Mouse (Mus musculus) midbrain, embryonic 14.5 days (tissue): ENCODE measurements at regions not wholly inside any gene's neighbourhood (a gene's known extent, or its start where the extent isn't known, plus 50 kb on each side); places are given as distances from the start of the nearest gene placed in this dataset.
"Not testable (repeated sequence)": the region's sequence is repeated elsewhere in the genome, so short reads cannot be mapped to it uniquely, and the experiment has no call there.

Source experiments
- ATAC-seq: fragments of 200-750 bp; cut with Nextera tagmentation; 2 replicates; pipeline ENCODE4 v1.8.0; 2017; ENCODE audit warnings: moderate number of reproducible peaks, moderate library complexity; ENCODE audit not compliant: low FRiP score, low TSS enrichment
- DNase-seq: peaks from one replicate; pipeline ENCODE4 v3.0.0-alpha.2; 2015
- H3K27ac ChIP-seq: fragments of 300-500 bp; sonication (generic); replicated peaks from 2 replicates; pipeline ENCODE4 v1.5.1; 2014; ENCODE audit warnings: mild to moderate bottlenecking, low read depth, low read length, moderate library complexity
- H3K27me3 ChIP-seq: fragments of 300-500 bp; sonication (generic); 2 replicates; pipeline ENCODE4 v1.6.1; 2014; ENCODE audit warnings: low read length, control low read depth, mixed read lengths; ENCODE audit not compliant: control insufficient read depth, insufficient read depth
- H3K36me3 ChIP-seq: fragments of 300-500 bp; sonication (generic); 2 replicates; pipeline ENCODE4 v1.6.1; 2014; ENCODE audit warnings: low read length, control low read depth; ENCODE audit not compliant: control insufficient read depth, insufficient read depth
- H3K4me1 ChIP-seq: fragments of 300-500 bp; sonication (generic); 2 replicates; pipeline ENCODE4 v1.6.1; 2014; ENCODE audit warnings: mild to moderate bottlenecking, antibody characterized with exemption, low read length, control low read depth; ENCODE audit not compliant: control insufficient read depth, insufficient read depth
- H3K4me2 ChIP-seq: fragments of 300-500 bp; sonication (generic); 2 replicates; pipeline ENCODE4 v1.6.1; 2014; ENCODE audit warnings: mild to moderate bottlenecking, low read length, moderate library complexity
- H3K4me3 ChIP-seq: fragments of 300-500 bp; sonication (generic); replicated peaks from 2 replicates; pipeline ENCODE4 v1.5.1; 2014; ENCODE audit warnings: low read depth, low read length
- H3K9ac ChIP-seq: fragments of 300-500 bp; sonication (generic); replicated peaks from 2 replicates; pipeline ENCODE4 v1.6.1; 2014; ENCODE audit warnings: mild to moderate bottlenecking, low read length, moderate library complexity
- H3K9me3 ChIP-seq: fragments of 300-500 bp; sonication (generic); 2 replicates; pipeline ENCODE4 v1.6.1; 2016; ENCODE audit warnings: low read length, control low read depth, mixed read lengths; ENCODE audit not compliant: control insufficient read depth
- WGBS: fragments of 180-500 bp; shearing (Covaris S2); extraction: QIAGEN DNeasy Blood & Tissue Kit; methylation state at CpG from one replicate; pipeline ENCODE4 v1.1.7; 2014; 5-methylcytosine and 5-hydroxymethylcytosine counted together

DNA sequence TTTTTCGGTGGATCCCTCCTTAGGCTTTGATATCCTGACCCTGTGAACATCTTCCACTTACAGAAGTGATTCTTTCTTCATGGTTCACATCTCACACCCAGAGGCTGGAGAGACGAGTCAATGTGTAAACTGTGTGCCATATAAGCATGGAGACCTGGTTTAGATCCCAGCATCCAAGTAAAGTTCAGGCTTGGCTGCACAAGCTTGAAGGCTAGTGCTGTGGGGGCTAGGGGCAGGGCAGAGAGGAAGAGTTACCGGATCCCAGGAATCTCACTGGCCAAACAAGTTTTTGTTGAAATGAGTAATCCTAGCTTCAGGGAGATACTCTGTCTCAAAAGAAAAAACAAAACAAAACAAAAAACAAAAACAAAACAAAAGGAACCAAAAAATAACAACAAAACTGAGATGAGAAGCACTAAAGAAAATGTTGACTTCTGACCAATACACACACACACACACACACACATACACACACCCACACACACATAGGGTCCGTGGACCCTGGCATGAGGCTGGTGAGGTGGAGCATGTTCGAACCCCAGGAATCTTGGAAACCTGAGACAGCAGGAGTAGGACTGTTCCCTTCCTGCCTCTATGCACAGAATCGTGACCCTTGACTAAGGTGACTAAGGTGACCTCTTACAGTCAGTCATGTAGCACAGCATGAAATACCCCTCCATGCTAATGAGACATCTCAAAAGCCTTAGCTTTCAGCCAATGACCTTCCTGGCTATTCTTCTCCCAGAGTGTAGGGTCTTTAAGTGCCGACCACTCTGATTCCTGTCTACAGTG, 55.2 kb downstream of the Gm12728 start:
- H3K9me3 ChIP-seq, result no peaks in the 10 kb centered on the region
- no peak overlapping the region for H3K4me2 ChIP-seq
- no peaks in the 10 kb centered on the region for H3K27me3 ChIP-seq
- ATAC-seq (no peak), DNase-seq (no peak)
- H3K4me1 ChIP-seq, result no peaks in the 10 kb centered on the region
- H3K36me3 ChIP-seq, result no peaks in the 10 kb centered on the region
- no peak overlapping the region for H3K4me3 ChIP-seq
- H3K9ac ChIP-seq, result no peak overlapping the region
- H3K27ac ChIP-seq, result no peak overlapping the region
- WGBS, result 83% methylated on average over 7 of the region's 7 CpGs

DNA sequence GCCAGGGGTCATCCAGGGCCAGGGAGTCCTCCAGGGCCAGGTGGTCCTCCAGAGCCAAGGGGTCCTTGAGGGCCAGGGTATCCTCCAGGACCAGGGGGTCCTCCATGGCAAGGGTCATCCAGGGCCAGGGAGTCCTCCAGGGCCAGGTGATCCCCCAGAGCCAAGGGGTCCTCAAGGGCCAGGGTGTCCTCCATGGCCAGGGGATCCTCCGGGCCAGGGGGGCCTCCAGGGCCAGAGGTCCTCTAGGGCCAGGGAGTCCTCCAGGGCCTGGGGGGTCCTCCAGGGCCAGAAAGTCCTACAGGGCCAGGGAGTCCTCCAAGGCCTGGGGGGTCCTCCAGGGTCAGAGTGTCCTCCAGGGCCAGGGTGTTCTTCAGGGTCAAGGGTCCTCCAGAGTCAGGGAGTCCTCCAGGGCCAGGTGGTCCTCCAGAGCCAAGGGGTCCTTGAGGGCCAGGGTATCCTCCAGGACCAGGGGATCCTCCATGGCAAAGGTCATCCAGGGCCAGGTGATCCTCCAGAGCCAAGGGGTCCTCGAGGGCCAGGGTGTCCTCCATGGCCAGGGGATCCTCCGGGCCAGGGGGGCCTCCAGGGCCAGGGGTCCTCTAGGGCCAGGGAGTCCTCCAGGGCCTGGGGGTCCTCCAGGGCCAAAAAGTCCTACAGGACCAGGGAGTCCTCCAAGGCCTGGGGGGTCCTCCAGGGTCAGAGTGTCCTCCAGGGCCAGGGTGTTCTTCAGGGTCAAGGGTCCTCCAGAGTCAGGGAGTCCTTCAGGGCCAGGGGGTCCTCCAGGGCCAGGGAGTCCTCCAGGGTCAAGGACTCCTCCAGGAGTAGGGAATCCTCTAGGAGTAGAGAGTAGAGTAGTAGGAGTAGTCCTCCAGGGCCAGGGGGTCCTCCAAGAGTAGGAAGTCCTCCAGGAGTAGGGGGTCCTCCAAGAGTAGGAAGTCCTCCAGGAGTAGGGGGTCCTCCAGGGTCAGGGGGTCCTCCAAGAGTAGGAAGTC, 56.6 kb downstream of the Gm12728 start:
- DNase-seq, H3K4me3 ChIP-seq, H3K4me1 ChIP-seq, H3K36me3 ChIP-seq, H3K9me3 ChIP-seq, H3K4me2 ChIP-seq, H3K27me3 ChIP-seq, H3K9ac ChIP-seq, H3K27ac ChIP-seq: not testable (repeated sequence)
- 95% methylated on average over 3 of the region's 3 CpGs for WGBS
- peak; percentile 27; the same call in 1 of the 2 replicates for ATAC-seq

DNA sequence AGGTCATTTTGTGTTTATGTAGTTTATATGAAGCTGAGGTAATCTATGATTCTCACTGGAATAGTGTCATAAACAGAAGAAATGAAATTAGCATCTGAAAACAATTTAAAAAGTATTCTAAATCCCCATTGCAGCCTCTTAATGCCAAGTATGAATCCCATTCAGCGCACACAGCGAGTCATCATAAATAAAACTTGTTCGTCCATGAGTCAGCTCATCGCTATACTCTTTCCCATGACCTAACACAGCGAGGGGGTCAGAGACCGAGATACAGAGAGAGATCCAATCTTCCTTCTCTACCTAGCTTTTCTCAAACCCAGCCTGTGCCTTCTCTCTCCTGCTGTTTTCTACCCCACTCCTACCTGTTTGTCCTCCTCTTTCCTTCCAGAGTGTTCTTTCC, 63.4 kb downstream of the Gm12728 start:
- no peak for DNase-seq
- H3K4me1 ChIP-seq, result no peaks in the 10 kb centered on the region
- no peak overlapping the region for H3K4me2 ChIP-seq
- WGBS, result 96% methylated on average over 6 of the region's 6 CpGs
- H3K4me3 ChIP-seq, result no peak overlapping the region
- H3K9ac ChIP-seq, result no peak overlapping the region
- no peak for ATAC-seq
- no peak overlapping the region for H3K27ac ChIP-seq
- no peaks in the 10 kb centered on the region for H3K27me3 ChIP-seq
- no peaks in the 10 kb centered on the region for H3K9me3 ChIP-seq
- no peaks in the 10 kb centered on the region for H3K36me3 ChIP-seq

DNA sequence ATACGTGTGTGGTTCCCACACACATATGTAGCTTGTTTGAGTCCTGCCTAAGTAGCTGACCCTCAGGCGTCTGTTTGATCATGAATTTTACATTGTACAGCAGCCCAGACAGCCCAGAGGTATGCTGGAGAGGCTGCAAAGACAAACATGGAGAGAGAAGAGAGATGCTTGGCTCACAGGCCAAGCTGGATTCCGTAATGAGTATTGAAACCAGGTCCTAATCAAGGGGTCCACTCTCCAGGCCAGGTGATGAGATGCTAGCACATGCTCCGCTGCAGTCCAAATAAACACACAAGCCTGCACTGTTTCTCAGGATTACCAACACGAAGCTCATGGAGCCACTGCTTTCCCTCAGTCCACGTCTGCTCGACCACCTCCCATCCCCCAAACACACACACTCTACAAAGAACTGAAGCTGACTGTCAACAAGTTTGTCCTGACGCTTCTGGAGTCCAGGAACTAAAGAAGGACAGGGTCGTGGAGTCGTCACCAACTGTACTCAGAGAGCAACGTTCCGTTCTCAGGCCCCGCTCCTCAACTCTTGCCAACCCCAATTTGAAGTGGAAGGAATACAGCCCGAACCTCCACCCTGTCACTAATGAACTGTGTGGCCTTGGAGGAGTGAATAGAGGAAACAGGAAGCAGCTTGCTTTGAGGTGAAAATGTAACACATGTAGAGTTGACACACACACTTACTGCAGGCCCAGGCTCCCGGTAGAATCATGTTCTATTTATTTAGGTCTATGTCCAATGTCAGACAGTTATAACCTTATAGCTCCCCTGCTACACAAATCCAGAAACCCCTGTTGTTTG, 69.6 kb downstream of the Gm12728 start:
- no peaks in the 10 kb centered on the region for H3K9me3 ChIP-seq
- no peak overlapping the region for H3K9ac ChIP-seq
- H3K27ac ChIP-seq, result no peak overlapping the region
- H3K4me2 ChIP-seq, result no peak overlapping the region
- H3K27me3 ChIP-seq, result no peaks in the 10 kb centered on the region
- no peak for DNase-seq
- WGBS, result 88% methylated on average over 15 of the region's 15 CpGs
- no peak for ATAC-seq
- no peak overlapping the region for H3K4me3 ChIP-seq
- no peaks in the 10 kb centered on the region for H3K4me1 ChIP-seq
- H3K36me3 ChIP-seq, result no peaks in the 10 kb centered on the region

DNA sequence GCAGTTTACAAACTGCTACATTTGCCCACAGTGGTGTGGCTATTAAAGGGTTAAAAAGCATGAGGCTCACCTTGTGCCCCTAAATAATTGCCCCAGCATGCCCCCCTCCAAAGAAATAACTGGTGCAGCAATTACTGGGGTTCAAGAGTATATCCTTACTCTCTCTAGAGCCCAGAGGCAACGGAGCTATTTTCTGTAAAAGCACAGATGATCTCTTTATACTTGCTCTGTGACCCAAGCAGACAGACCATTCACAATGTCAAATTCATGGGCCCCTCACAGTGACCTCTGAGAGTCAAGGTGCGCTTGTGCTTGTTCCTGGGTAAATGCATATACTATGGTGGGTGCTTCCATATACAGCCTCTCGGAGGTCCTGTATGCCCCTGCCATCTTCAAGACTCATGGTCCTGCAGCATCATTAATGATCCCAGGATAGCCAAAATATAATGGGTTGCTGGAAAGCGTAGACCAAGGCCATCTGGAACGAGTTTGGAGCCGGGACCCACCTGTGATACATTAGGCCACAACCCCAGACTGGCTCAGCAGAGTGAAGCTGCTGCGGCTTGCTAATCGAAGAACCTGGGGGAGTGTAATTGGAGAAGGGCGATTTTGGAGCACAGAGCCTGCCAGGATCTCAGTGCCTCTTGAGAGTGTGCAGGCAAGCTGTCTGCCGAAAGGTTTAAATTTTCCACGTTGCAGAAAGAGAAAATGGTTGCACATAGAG, 71.4 kb downstream of the Gm12728 start:
- Histone ChIP-seq H3K4me3 (no peak overlapping the region), H3K9ac (no peak overlapping the region), H3K9me3 (no peaks in the 10 kb centered on the region), H3K27ac (no peak overlapping the region), H3K36me3 (no peaks in the 10 kb centered on the region), H3K27me3 (no peaks in the 10 kb centered on the region), H3K4me1 (no peaks in the 10 kb centered on the region), H3K4me2 (no peak overlapping the region)
- 82% methylated on average over 11 of the region's 11 CpGs for WGBS
- ATAC-seq (no peak), DNase-seq (no peak)

DNA sequence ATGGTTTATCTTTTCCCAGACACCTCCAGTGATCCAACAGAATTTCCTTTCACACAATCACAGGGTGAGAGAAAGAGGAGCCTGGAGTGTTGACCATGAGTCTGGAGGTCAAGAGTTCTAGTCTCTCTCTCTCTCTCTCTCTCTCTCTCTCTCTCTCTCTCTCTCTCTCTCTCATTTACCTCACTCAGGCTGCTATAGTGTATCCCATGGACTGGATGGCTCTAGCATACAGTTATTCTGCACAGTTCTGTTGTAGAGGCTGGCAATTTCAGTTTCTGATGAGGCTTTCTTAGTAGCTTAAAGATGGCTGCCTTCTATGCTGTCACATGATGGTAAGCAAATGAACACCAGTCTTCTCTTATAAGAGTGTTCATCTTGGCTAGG, 72.0 kb downstream of the Gm12728 start:
- ATAC-seq (no peak), DNase-seq (no peak)
- H3K27ac ChIP-seq, result no peak overlapping the region
- H3K27me3 ChIP-seq, result no peaks in the 10 kb centered on the region
- H3K4me3 ChIP-seq, result no peak overlapping the region
- no peaks in the 10 kb centered on the region for H3K4me1 ChIP-seq
- no peak overlapping the region for H3K9ac ChIP-seq
- H3K36me3 ChIP-seq, result no peaks in the 10 kb centered on the region
- no peaks in the 10 kb centered on the region for H3K9me3 ChIP-seq
- no peak overlapping the region for H3K4me2 ChIP-seq

DNA sequence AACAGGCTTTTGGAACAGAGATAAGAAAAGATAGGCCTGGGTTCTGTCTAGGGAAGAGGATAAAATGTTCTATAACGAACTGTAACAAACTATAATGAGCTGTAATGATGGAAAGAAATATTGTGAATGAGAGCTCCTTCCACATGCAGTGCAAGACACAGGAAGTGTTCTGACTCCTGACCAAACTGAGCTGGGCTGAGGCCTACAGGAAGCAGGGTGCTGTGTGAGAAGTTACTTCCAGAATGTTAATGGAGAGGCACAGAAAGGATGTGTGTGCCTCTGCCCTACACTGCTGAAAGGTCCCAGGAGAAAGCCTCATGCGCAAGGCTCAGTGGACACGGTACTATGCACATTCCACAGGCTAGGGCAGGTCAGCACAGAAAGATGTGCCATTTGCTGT, 80.8 kb downstream of the Gm12728 start:
- no peaks in the 10 kb centered on the region for H3K27me3 ChIP-seq

DNA sequence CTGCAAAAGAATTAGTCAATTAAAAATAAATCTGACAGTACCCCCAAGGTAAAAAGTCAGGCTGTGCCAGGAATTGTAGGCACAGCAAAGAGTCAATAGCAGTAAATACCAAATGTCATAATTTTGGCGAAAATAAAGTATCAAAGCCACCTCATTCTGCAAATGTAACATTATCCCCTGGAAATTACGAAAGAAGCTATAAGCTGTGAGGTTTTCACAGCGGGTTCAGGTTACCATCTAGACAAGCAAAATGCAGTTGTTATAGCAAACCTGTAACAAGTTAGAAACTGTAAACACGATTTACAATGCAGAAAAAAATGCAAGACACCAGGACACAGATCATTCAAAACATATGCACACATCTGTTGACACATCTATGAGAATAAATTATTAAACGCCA, 87.6 kb downstream of the Gm12728 start:
- Histone ChIP-seq H3K27me3 (no peaks in the 10 kb centered on the region), H3K9me3 (no peaks in the 10 kb centered on the region), H3K4me3 (no peak overlapping the region), H3K9ac (no peak overlapping the region), H3K27ac (no peak overlapping the region), H3K4me1 (no peaks in the 10 kb centered on the region), H3K36me3 (no peaks in the 10 kb centered on the region), H3K4me2 (no peak overlapping the region)
- 89% methylated on average over 5 of the region's 5 CpGs for WGBS
- DNase-seq (no peak), ATAC-seq (no peak)

More for the DNA sequence above, 80.8 kb downstream of the Gm12728 start:
- no peak overlapping the region for H3K9ac ChIP-seq
- no peaks in the 10 kb centered on the region for H3K36me3 ChIP-seq
- no peak overlapping the region for H3K4me2 ChIP-seq
- ATAC-seq, result no peak
- 81% methylated on average over 3 of the region's 3 CpGs for WGBS
- no peak overlapping the region for H3K27ac ChIP-seq
- H3K9me3 ChIP-seq, result no peaks in the 10 kb centered on the region
- no peak overlapping the region for H3K4me3 ChIP-seq
- no peaks in the 10 kb centered on the region for H3K4me1 ChIP-seq
- no peak for DNase-seq
